Mouse (Mus musculus) mesoderm, embryonic 11.5 days (tissue): ENCODE results near the gene AU021092.
"Not testable (repeated sequence)": the region's sequence is repeated elsewhere in the genome, so short reads cannot be mapped to it uniquely, and the experiment has no call there.

Experiments
- DNase-seq: peaks from one replicate; pipeline ENCODE4 v3.0.0-alpha.2; 2012; ENCODE audit warnings: low read depth, low spot score

Gene AU021092

DNA sequence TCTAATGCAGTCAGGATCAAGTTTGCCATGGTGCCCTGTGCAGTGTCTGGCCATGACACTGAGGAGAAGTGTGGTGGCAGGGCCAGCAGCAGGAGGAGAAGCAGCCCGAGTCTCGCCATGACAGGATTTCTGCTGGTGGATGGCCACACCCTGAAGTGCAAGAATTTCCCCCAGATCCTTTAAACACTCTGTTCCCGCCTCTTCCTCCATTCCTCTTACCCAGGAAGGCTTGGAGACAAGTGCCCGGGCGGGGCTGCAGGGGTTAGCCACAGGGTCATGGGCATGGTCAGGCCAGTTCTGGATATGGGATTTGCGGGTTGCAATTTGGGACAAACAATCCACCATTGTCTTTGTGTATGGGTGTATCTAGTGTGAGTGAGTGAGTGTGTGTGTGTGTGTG, at the start of gene AU021092:
TSS of gene AU021092 (minus strand) at position 160 of the 400 bp plus-strand sequence.
- DNase-seq = no peak

DNA sequence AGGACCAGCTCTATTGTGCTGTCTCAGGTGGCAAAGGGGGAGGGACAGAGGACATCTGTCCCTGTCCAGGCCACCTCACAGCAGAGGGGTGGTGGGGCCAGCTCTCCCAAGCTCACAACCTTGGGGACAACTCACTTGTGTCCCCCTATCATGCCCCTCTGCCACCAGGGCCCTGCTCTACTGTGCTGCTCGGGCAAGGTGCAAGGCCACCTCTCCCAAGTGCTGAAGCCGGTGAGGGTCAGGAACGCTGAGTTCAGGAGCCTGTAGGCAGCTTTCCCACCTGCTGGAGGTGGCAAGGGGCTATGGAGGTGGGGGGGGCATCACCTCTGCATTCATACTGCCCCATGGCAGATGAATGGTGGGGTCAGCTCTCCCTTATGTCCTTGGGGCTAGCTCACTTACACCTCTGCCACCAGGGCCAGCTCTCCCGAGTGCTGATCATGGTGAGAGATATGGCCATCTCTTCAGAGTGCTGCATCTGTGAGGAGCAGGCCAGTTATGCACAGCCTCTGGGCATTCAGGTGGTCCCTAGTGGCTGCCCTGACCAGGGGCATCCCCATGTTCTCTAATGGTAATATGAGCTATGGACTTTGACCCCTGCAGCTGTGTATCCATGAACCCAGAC, 49.4 kb upstream of the AU021092 start:
- DNase-seq = no peak

GRCm38 (mm10) chr16:5263926-5264325, 41.8 kb upstream of the AU021092 start:
- DNase-seq = no peak

DNA sequence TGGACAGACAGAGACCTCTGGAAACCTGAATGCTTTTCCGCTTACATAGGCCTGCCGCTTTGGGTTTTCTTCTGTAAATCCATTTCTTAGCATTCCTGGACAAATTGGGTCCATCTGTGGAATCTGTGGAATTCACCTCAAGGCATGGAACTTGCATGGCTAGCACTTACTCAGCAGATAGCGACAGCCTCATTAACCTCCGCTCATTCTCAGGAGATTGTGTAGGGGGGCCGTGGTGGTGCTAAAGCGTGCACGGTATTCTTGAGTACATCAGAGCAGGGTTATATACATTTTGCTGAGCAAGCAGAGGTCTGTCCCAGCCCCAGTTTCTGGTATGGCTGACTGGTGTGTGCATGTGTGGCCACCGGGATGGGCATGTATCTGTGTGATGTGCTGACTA, 41.1 kb upstream of the AU021092 start:
- DNase-seq = peak; percentile 70

DNA sequence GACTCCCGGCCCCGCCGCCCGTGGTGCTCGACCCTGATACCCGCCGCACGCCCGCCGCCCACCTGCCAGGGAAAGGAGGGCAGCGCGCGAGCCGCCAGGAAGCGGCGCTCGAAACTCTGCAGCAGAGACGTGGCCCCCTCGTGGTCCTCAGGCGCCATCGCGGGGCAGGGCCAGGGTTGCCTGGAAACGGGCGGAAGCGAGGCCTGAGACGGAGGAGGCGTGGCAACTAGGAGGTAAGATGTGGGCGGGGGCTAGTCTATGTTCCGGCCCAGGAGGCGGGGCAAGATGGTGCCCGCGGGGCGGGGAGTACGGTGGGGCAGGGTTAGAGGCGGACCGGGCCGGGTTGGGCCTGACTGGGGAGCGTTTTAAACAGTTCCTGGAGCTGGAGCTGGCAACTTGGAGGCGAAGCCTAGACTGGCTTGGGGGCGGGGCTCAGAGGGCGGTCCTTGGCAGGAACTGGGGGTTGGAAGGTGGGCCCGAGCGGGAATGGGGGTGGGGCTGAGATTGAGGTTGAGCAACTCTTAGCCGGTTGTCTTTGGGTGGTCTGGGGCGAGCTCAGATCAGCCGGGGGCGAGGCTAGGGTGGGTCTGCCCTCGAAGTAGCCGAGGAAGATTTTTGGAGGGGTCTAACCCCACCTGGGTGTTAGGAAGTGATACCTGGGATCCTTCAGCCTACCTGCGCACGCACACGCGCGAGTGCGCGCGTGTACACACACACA, 33.8 kb upstream of the AU021092 start, which contains the start of gene Eef2kmt:
TSS of gene Eef2kmt (minus strand) at position 205 of the 718 bp plus-strand sequence.
- DNase-seq = peak; percentile 99

DNA sequence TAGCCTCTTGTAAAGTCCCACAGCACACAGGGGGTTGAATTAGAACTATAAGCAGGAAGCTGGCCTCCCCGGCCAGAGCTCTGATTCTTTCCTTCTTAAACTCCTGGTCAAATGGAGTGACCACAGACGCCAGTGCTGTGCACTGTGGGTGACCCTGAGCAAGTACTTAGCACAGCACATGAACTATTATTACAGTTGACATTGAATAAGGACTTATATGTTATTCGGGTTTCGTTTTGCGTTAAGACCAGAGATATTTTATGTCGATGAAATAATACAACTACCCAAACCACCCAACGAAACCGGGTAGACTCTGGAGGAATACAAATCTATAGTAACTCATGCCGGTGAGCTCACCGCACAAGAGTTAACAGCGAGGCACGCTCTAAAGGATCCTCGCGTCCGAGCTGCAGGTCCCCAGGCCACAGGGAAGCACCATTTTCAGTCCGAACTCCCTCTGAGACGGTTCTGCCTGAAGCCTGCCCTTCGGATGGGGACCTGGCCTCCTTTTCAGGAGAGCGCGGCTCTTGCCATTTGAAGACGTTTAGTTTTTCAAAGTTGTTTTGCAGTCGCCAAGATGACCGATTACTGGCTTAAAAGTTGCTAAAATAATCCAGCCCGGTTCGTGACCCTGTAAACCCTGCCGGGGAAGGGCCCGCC, 33.1 kb upstream of the AU021092 start:
- peak; percentile 18 for DNase-seq

- DNase-seq = peak; percentile 91
Observed at GRCm38 (mm10) chr16:5254346-5255025, 32.4 kb upstream of the AU021092 start.

GRCm38 (mm10) chr16:5252260-5252659, 30.2 kb upstream of the AU021092 start:
- DNase-seq = no peak

GRCm38 (mm10) chr16:5250891-5251290, 28.8 kb upstream of the AU021092 start:
- DNase-seq = no peak

- DNase-seq = peak; percentile 63
Observed at GRCm38 (mm10) chr16:5244411-5244810, 22.3 kb upstream of the AU021092 start.

- no peak for DNase-seq
Observed at GRCm38 (mm10) chr16:5242882-5243281, 20.8 kb upstream of the AU021092 start.

DNA sequence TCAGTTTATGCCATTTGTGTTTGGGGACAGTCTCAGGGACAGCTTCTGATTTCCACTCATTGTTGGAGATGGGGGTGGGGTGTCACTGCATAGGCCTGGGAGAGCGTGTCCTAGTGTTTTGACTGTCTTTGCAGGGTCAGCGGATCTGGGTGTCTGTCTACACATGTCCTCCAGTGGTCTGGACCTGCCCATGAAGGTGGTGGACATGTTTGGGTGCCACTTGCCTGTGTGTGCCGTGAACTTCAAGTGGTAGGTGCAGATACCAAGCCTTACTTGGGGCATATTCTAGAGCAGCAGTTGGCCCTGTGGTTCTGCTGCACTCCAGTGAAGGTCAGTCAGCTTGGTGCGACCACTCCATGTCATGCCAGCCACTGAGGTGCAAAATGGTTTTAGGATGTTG, 20.3 kb upstream of the AU021092 start:
- DNase-seq = no peak

- peak; percentile 96 for DNase-seq
Observed at GRCm38 (mm10) chr16:5233418-5234313, 11.6 kb upstream of the AU021092 start, which contains the start of gene Alg1. TSS of gene Alg1 (plus strand) at chr16:5233621.

GRCm38 (mm10) chr16:5232982-5233381, 10.9 kb upstream of the AU021092 start:
- no peak for DNase-seq

GRCm38 (mm10) chr16:5228103-5228502, 6.0 kb upstream of the AU021092 start:
- DNase-seq = not testable (repeated sequence)

- not testable (repeated sequence) for DNase-seq
Observed at GRCm38 (mm10) chr16:5227501-5227900, 5.4 kb upstream of the AU021092 start.

- DNase-seq = not testable (repeated sequence)
Observed at GRCm38 (mm10) chr16:5226534-5226933, 4.4 kb upstream of the AU021092 start.

- no peak for DNase-seq
Observed at GRCm38 (mm10) chr16:5221403-5221802, 696 bp downstream of the AU021092 start.

GRCm38 (mm10) chr16:5217341-5218133, 4.6 kb downstream of the AU021092 start:
- DNase-seq = no peak

DNA sequence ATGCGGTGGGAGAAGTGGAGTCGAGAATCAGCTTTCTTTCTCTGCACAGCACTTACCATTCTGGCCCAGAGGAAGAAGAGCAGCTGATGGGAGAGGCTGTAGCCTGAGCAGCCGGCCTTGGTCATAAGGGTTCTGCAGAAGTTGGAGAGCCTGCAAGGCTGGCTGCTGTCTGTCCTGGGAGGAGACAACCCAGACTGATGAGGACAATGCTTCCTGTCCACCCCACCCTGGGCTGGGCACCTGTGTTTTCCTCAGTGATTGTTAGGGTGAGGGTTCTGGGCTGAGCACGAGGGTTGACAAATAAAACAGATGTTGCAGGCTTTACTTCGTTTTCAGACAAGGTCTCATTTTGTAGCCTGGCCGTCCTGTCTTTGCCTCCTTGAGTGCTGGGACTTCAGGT, 5.4 kb downstream of the AU021092 start:
- no peak for DNase-seq
